Mouse (Mus musculus) thymus, adult 2 months (tissue): ENCODE measurements around the gene Slc25a13. TPM values are rescaled to one million over a fixed set of nuclear protein-coding genes. Genes with fewer than 3 reads are reported as not detected.
"Not testable (repeated sequence)": the region's sequence is repeated elsewhere in the genome, so short reads cannot be mapped to it uniquely, and the experiment has no call there.

Experiments used
- DNase-seq: peaks from one replicate; pipeline ENCODE4 v3.0.0; 2021
- H3K27ac ChIP-seq: fragments of 200-500 bp; 2 replicates; pipeline ENCODE4 v1.5.1; 2012; ENCODE audit warnings: low read length, control low read depth; ENCODE audit not compliant: control insufficient read depth, insufficient read depth
- H3K27me3 ChIP-seq: fragments of 200-500 bp; 2 replicates; pipeline ENCODE4 v1.6.1; 2012; ENCODE audit warnings: mild to moderate bottlenecking, low read length, moderate library complexity, mixed read lengths; ENCODE audit not compliant: control insufficient read depth, insufficient read depth
- H3K36me3 ChIP-seq: fragments of 200-500 bp; 2 replicates; pipeline ENCODE4 v1.6.1; 2012; ENCODE audit warnings: mild to moderate bottlenecking, low read length, moderate library complexity; ENCODE audit not compliant: control insufficient read depth, insufficient read depth
- H3K4me1 ChIP-seq: fragments of 200-500 bp; replicated peaks from 2 replicates; pipeline ENCODE4 v1.6.1; 2012; ENCODE audit warnings: low read length; ENCODE audit not compliant: control insufficient read depth, insufficient read depth
- H3K4me3 ChIP-seq: fragments of 200-500 bp; 2 replicates; pipeline ENCODE4 v1.5.1; 2012; ENCODE audit warnings: mild to moderate bottlenecking, low read length, control low read depth, moderate library complexity; ENCODE audit not compliant: control insufficient read depth, insufficient read depth
- CTCF ChIP-seq: fragments of 200-500 bp; IDR thresholded peaks from 2 replicates; pipeline ENCODE4 v1.5.1; 2012; ENCODE audit warnings: mild to moderate bottlenecking, control low read depth, low read length, moderate library complexity, borderline replicate concordance; ENCODE audit not compliant: control insufficient read depth, poor library complexity, insufficient read depth; ENCODE audit errors: extremely low read depth
- POLR2A ChIP-seq: fragments of 200-500 bp; IDR thresholded peaks from 2 replicates; pipeline ENCODE4 v1.6.1; 2012; ENCODE audit warnings: mild to moderate bottlenecking, low read length, control low read depth, moderate library complexity; ENCODE audit not compliant: control insufficient read depth, poor library complexity, insufficient read depth; ENCODE audit errors: extremely low read depth
- WGBS: fragments of 180-500 bp; shearing (Covaris S2); methylation state at CpG from one replicate; pipeline ENCODE4 v1.1.7; 2018; 5-methylcytosine and 5-hydroxymethylcytosine counted together
- polyA plus RNA-seq: library from polyadenylated mRNA; depleted of rRNA; stranded (reverse); fragments of >200 nt; gene quantifications from 2 replicates; pipeline ENCODE4 v1.2.3, GENCODE M21; 2012

The Slc25a13 gene
- polyA plus RNA-seq, 1 experiment: 9.2 TPM

- TF ChIP-seq POLR2A: no peak
- no peak for TF ChIP-seq CTCF
- Histone ChIP-seq H3K4me3 (no peak overlapping the region), H3K27ac (no peak overlapping the region), H3K4me1 (no peaks in the 10 kb centered on the region), H3K27me3 (no peaks in the 10 kb centered on the region), H3K36me3 (no peaks in the 10 kb centered on the region)
- 95% methylated on average over 3 of the region's 3 CpGs for WGBS
- no peak for DNase-seq
These were observed 11.3 kb downstream of the Slc25a13 start for GRCm38 (mm10) chr6:6205599-6206165.

DNA sequence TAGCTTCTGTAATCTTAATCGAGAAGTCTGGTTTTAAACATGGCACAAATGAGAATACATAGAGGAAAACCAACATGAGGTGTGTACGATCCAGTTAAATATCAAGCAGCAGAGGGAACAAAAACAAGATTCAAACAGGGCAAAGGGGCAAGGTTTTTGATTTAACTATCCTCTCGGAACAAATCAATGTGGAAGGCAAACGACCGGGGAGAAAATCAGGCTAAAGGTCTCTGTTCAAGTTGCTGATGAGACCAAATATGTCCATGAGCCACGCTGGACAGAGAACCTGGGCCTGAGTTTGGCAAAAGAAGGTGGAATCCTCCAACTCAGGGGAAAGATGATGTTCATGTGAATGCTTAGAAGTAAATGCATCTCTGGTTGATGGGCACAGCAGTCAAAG lies 14.5 kb downstream of the Slc25a13 start:
- no peaks in the 10 kb centered on the region for H3K4me1 ChIP-seq
- no peak overlapping the region for H3K27ac ChIP-seq
- TF ChIP-seq POLR2A (no peak), CTCF (no peak)
- no peaks in the 10 kb centered on the region for H3K36me3 ChIP-seq
- WGBS: 95% methylated on average over 6 of the region's 6 CpGs
- H3K4me3 ChIP-seq: no peak overlapping the region
- DNase-seq: no peak
- no peaks in the 10 kb centered on the region for H3K27me3 ChIP-seq

- Histone ChIP-seq H3K27ac (no peak overlapping the region), H3K4me1 (no peaks in the 10 kb centered on the region), H3K4me3 (no peak overlapping the region), H3K36me3 (no peaks in the 10 kb centered on the region), H3K27me3 (no peaks in the 10 kb centered on the region)
- no peak for DNase-seq
- TF ChIP-seq CTCF: no peak
- TF ChIP-seq POLR2A: no peak
- 96% methylated on average over 5 of the region's 5 CpGs for WGBS
These were observed 15.0 kb downstream of the Slc25a13 start for GRCm38 (mm10) chr6:6201977-6202376.

DNA sequence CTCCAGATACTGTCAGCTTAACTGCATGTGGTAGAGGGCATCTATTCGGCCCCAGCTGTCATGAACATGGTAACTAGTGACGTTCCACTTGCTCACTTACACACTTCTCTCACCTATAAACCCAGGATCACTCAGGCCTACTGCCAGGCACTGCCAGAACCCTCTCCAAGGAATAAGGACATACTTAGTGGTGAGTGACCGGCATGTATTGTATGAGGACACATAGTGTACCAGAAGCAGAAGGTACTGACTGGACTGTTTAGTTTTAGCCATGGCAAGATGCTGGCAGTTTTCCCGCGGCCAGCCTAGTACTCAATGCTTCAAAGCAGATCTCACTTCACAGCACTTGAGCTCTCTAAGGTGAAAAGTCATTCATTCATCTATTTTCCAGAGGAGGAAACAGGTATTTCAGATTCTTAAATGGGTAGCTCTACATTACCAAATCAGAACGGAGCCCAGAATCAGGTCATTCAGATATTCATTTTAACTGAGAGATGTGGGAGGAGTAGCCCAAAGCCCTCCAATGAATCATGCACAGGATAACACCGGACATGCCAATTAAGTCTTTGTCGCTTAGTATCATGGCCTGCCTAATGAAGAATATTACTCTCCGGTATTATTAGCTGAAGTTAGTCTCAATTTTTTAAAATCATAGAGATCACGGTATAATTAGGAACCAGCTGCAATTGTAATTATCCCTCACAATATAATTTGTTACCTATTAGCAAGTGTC lies 17.7 kb downstream of the Slc25a13 start:
- no peak for DNase-seq
- Histone ChIP-seq H3K4me3 (no peak overlapping the region), H3K36me3 (no peaks in the 10 kb centered on the region), H3K27ac (no peak overlapping the region), H3K4me1 (no peaks in the 10 kb centered on the region), H3K27me3 (no peaks in the 10 kb centered on the region)
- no peak for TF ChIP-seq CTCF
- TF ChIP-seq POLR2A: no peak
- 98% methylated on average over 10 of the region's 10 CpGs for WGBS

DNA sequence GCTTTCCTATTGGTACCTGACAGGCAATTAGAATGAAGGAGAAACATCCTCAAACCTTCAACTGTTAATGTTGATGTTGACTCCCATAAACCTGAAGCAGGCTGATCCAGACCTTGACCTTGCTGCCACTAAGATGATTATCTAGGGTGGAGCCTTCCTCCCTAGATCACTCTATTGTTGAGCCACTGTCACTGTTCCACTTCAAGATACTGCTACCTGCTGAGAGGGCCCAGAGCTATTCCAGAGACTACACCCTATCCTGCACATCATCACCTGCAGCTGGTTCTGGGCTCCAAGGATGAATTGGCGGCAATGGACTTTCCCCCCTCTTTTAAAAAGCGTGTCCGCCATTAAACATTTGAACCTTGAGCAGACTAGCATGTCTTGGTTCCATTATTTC lies 18.9 kb downstream of the Slc25a13 start:
- H3K4me3 ChIP-seq, H3K4me1 ChIP-seq, H3K27me3 ChIP-seq, DNase-seq, H3K36me3 ChIP-seq, H3K27ac ChIP-seq: not testable (repeated sequence)
- 93% methylated on average over 3 of the region's 3 CpGs for WGBS

DNA sequence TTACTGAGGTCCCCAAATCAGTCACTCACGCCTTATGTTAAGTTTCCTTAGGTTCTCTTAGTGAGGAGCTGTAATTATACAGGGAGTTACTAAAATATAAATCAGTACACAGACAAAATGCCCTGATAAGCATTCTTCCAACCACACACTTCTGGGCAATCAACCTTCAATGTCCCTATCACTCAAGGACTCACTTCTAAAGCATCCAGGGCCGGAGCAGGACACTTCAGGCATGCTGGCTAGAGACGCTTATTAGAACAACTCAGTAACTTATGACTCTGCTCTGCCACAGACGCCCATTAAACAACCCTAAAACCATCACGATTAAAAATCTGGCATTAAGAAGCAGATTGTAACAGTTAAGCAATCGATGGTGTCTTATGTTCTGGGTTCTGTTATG lies 19.6 kb downstream of the Slc25a13 start:
- no peak overlapping the region for H3K4me3 ChIP-seq
- DNase-seq: no peak
- no peaks in the 10 kb centered on the region for H3K36me3 ChIP-seq
- H3K27ac ChIP-seq: no peak overlapping the region
- no peaks in the 10 kb centered on the region for H3K27me3 ChIP-seq
- TF ChIP-seq POLR2A (no peak), CTCF (no peak)
- no peaks in the 10 kb centered on the region for H3K4me1 ChIP-seq
- WGBS: 93% methylated on average over 6 of the region's 6 CpGs

GRCm38 (mm10) chr6:6196527-6196926 lies 20.4 kb downstream of the Slc25a13 start:
- Histone ChIP-seq H3K36me3 (no peaks in the 10 kb centered on the region), H3K4me3 (no peak overlapping the region), H3K27ac (no peak overlapping the region), H3K4me1 (no peaks in the 10 kb centered on the region), H3K27me3 (no peaks in the 10 kb centered on the region)
- DNase-seq: no peak
- TF ChIP-seq CTCF: no peak
- no peak for TF ChIP-seq POLR2A
- WGBS: 94% methylated on average over 4 of the region's 4 CpGs
